Mouse (Mus musculus) CH12.LX (cell line): ENCODE measurements around the gene Pfdn2. TPM values are rescaled to one million over a fixed set of nuclear protein-coding genes. Genes with fewer than 3 reads are reported as not detected.
A peak's percentile ranks its signal among the peaks of the same experiment; 100 is the strongest.

Experiments
- DNase-seq: peaks from one replicate; pipeline ENCODE4 v3.0.0-alpha.2; 2013; ENCODE audit errors: extremely low read depth
- H3K27ac ChIP-seq: 2 replicates; pipeline ENCODE4 v1.5.1; 2012; ENCODE audit warnings: low read depth, mild to moderate bottlenecking, control low read depth, moderate library complexity; ENCODE audit not compliant: insufficient read depth
- H3K27me3 ChIP-seq: replicated peaks from 2 replicates; pipeline ENCODE3; 2012; ENCODE audit warnings: inconsistent platforms
- H3K36me3 ChIP-seq, 2 experiments: replicated peaks in 1 of 2; 2 replicates each; pipeline versions ENCODE3 to v1.6.1; 2012; ENCODE audit warnings: inconsistent platforms in 1 of 2, low read length in 1 of 2, mild to moderate bottlenecking in 1 of 2, mixed read lengths in 1 of 2, moderate library complexity in 1 of 2; ENCODE audit not compliant: control insufficient read depth in 1 of 2, insufficient read depth in 1 of 2
- H3K4me1 ChIP-seq, 2 experiments: 2 replicates each; pipeline ENCODE4 v1.6.1; 2012; ENCODE audit warnings: inconsistent platforms in 1 of 2, moderate library complexity in 1 of 2; ENCODE audit not compliant: insufficient read depth in 2 of 2, control insufficient read depth in 1 of 2
- H3K4me2 ChIP-seq: 2 replicates; pipeline ENCODE4 v1.6.1; 2012; ENCODE audit warnings: low read depth, mild to moderate bottlenecking, control low read depth; ENCODE audit not compliant: poor library complexity, insufficient read depth, severe bottlenecking
- H3K4me3 ChIP-seq, 3 experiments: fragments of 150-350 bp in 1 of 3; sonication (generic) in 1 of 3; replicated peaks in 1 of 3; 2 replicates each; pipeline versions ENCODE3 to v1.5.1; 2011 to 2012; ENCODE audit warnings: low read depth in 2 of 3, low read length in 2 of 3, mild to moderate bottlenecking in 2 of 3, moderate library complexity in 2 of 3, control low read depth in 1 of 3, improper control_type of control experiment in 1 of 3, inconsistent platforms in 1 of 3, mixed read lengths in 1 of 3; ENCODE audit not compliant: poor library complexity in 1 of 3
- H3K79me2 ChIP-seq: replicated peaks from 2 replicates; pipeline ENCODE4 v1.6.1; 2012; ENCODE audit warnings: mild to moderate bottlenecking, moderate library complexity; ENCODE audit not compliant: control insufficient read depth, poor library complexity, insufficient read depth, severe bottlenecking; ENCODE audit errors: extremely low read depth
- H3K9ac ChIP-seq: 2 replicates; pipeline ENCODE4 v1.6.1; 2012; ENCODE audit warnings: low read depth, mild to moderate bottlenecking, control low read depth, moderate library complexity; ENCODE audit not compliant: insufficient read depth
- H3K9me3 ChIP-seq: replicated peaks from 2 replicates; pipeline ENCODE3; 2012; ENCODE audit warnings: low read length, inconsistent platforms, mixed read lengths
- BHLHE40 ChIP-seq: IDR thresholded peaks from 2 replicates; pipeline ENCODE4 v1.6.1; 2011; ENCODE audit warnings: mild to moderate bottlenecking, low read depth, low read length, improper control_type of control experiment
- CHD1 ChIP-seq: IDR thresholded peaks from 2 replicates; pipeline ENCODE4 v1.6.1; 2012; ENCODE audit warnings: low read depth, low read length, improper control_type of control experiment, inconsistent platforms
- CHD2 ChIP-seq: IDR thresholded peaks from 2 replicates; pipeline ENCODE4 v1.6.1; 2011; ENCODE audit warnings: low read length, improper control_type of control experiment
- CTCF ChIP-seq, 2 experiments: IDR thresholded peaks in 1 of 2; conservative IDR thresholded peaks in 1 of 2; 2 replicates each; pipeline ENCODE4 v1.5.1; 2011 to 2012; ENCODE audit warnings: low read depth in 2 of 2, low read length in 2 of 2, improper control_type of control experiment in 1 of 2, inconsistent platforms in 1 of 2, mild to moderate bottlenecking in 1 of 2, moderate library complexity in 1 of 2
- E2F4 ChIP-seq: IDR thresholded peaks from 2 replicates; pipeline ENCODE4 v1.6.1; 2011; ENCODE audit warnings: low read depth, low read length, improper control_type of control experiment; ENCODE audit not compliant: insufficient replicate concordance
- ELF1 ChIP-seq: IDR thresholded peaks from 2 replicates; pipeline ENCODE4 v1.6.1; 2014; ENCODE audit warnings: low read depth, mild to moderate bottlenecking, inconsistent platforms, low read length, improper control_type of control experiment
- EP300 ChIP-seq: IDR thresholded peaks from 2 replicates; pipeline ENCODE4 v1.6.1; 2011; ENCODE audit warnings: low read length, improper control_type of control experiment
- ETS1 ChIP-seq: conservative IDR thresholded peaks from 2 replicates; pipeline ENCODE4 v1.6.1; 2012; ENCODE audit warnings: low read depth, mild to moderate bottlenecking, inconsistent platforms, low read length, improper control_type of control experiment, moderate library complexity
- GABPA ChIP-seq: IDR thresholded peaks from 2 replicates; pipeline ENCODE4 v1.6.1; 2012; ENCODE audit warnings: low read depth, low read length, improper control_type of control experiment, inconsistent platforms; ENCODE audit not compliant: insufficient replicate concordance
- HCFC1 ChIP-seq: IDR thresholded peaks from 2 replicates; pipeline ENCODE4 v1.6.1; 2012; ENCODE audit warnings: low read depth, mild to moderate bottlenecking, inconsistent platforms, low read length, improper control_type of control experiment
- IRF4 ChIP-seq: IDR thresholded peaks from 2 replicates; pipeline ENCODE4 v1.6.1; 2014; ENCODE audit warnings: low read depth, mild to moderate bottlenecking, inconsistent platforms, low read length, improper control_type of control experiment
- JUND ChIP-seq: conservative IDR thresholded peaks from 2 replicates; pipeline ENCODE4 v1.6.1; 2011; ENCODE audit warnings: low read depth, low read length, improper control_type of control experiment
- KAT2A ChIP-seq: IDR thresholded peaks from 2 replicates; pipeline ENCODE4 v1.6.1; 2012; ENCODE audit warnings: low read length, improper control_type of control experiment, inconsistent platforms; ENCODE audit not compliant: insufficient replicate concordance
- MAFK ChIP-seq: IDR thresholded peaks from 2 replicates; pipeline ENCODE4 v1.6.1; 2011; ENCODE audit warnings: low read length, improper control_type of control experiment; ENCODE audit not compliant: insufficient replicate concordance
- MAX ChIP-seq: IDR thresholded peaks from 2 replicates; pipeline ENCODE4 v1.6.1; 2011; ENCODE audit warnings: low read length, improper control_type of control experiment
- MAZ ChIP-seq: IDR thresholded peaks from 2 replicates; pipeline ENCODE4 v1.6.1; 2012; ENCODE audit warnings: low read depth, mild to moderate bottlenecking, inconsistent platforms, low read length, improper control_type of control experiment, moderate library complexity
- MEF2A ChIP-seq: IDR thresholded peaks from 2 replicates; pipeline ENCODE4 v1.6.1; 2014; ENCODE audit warnings: low read depth, mild to moderate bottlenecking, inconsistent platforms, low read length, improper control_type of control experiment, borderline replicate concordance
- MXI1 ChIP-seq: IDR thresholded peaks from 2 replicates; pipeline ENCODE4 v1.6.1; 2011; ENCODE audit warnings: mild to moderate bottlenecking, low read depth, low read length, improper control_type of control experiment
- MYC ChIP-seq: IDR thresholded peaks from 2 replicates; pipeline ENCODE4 v1.6.1; 2011; ENCODE audit warnings: low read depth, mild to moderate bottlenecking, improper control_type of control experiment, low read length
- NELFE ChIP-seq: IDR thresholded peaks from 2 replicates; pipeline ENCODE4 v1.6.1; 2011; ENCODE audit warnings: low read depth, low read length, improper control_type of control experiment
- PAX5 ChIP-seq: IDR thresholded peaks from 2 replicates; pipeline ENCODE4 v1.6.1; 2012; ENCODE audit warnings: low read length, inconsistent platforms, mixed read lengths
- POLR2A ChIP-seq: IDR thresholded peaks from 2 replicates; pipeline ENCODE4 v1.6.1; 2011; ENCODE audit warnings: low read depth, mild to moderate bottlenecking, improper control_type of control experiment, low read length
- POLR2AphosphoS2 ChIP-seq: IDR thresholded peaks from 2 replicates; pipeline ENCODE4 v1.6.1; 2011; ENCODE audit warnings: low read depth, low read length, improper control_type of control experiment
- RAD21 ChIP-seq: IDR thresholded peaks from 2 replicates; pipeline ENCODE4 v1.6.1; 2011; ENCODE audit warnings: low read depth, mild to moderate bottlenecking, low read length, improper control_type of control experiment, moderate library complexity
- SIN3A ChIP-seq: IDR thresholded peaks from 2 replicates; pipeline ENCODE4 v1.6.1; 2012; ENCODE audit warnings: low read length, improper control_type of control experiment, inconsistent platforms
- SMC3 ChIP-seq: IDR thresholded peaks from 2 replicates; pipeline ENCODE4 v1.6.1; 2011; ENCODE audit warnings: low read depth, low read length, improper control_type of control experiment
- TCF12 ChIP-seq: IDR thresholded peaks from 2 replicates; pipeline ENCODE4 v1.6.1; 2014; ENCODE audit warnings: low read depth, mild to moderate bottlenecking, inconsistent platforms, low read length, improper control_type of control experiment
- UBTF ChIP-seq: IDR thresholded peaks from 2 replicates; pipeline ENCODE4 v1.6.1; 2012; ENCODE audit warnings: low read depth, mild to moderate bottlenecking, inconsistent platforms, low read length, improper control_type of control experiment, moderate library complexity
- USF1 ChIP-seq: IDR thresholded peaks from 2 replicates; pipeline ENCODE4 v1.6.1; 2014; ENCODE audit warnings: low read depth, mild to moderate bottlenecking, inconsistent platforms, low read length, improper control_type of control experiment
- USF2 ChIP-seq: conservative IDR thresholded peaks from 2 replicates; pipeline ENCODE4 v1.6.1; 2011; ENCODE audit warnings: low read depth, low read length, improper control_type of control experiment
- ZC3H11A ChIP-seq: IDR thresholded peaks from 2 replicates; pipeline ENCODE4 v1.6.1; 2012; ENCODE audit warnings: low read depth, mild to moderate bottlenecking, inconsistent platforms, low read length, improper control_type of control experiment
- ZKSCAN1 ChIP-seq: IDR thresholded peaks from 2 replicates; pipeline ENCODE4 v1.6.1; 2012; ENCODE audit warnings: low read depth, inconsistent platforms, low read length, improper control_type of control experiment, borderline replicate concordance
- ZMIZ1 ChIP-seq: IDR thresholded peaks from 2 replicates; pipeline ENCODE4 v1.6.1; 2012; ENCODE audit warnings: low read depth, mild to moderate bottlenecking, inconsistent platforms, low read length, improper control_type of control experiment
- ZNF384 ChIP-seq: IDR thresholded peaks from 2 replicates; pipeline ENCODE4 v1.6.1; 2012; ENCODE audit warnings: low read depth, low read length, improper control_type of control experiment, inconsistent platforms
- dilution Hi-C: fragments of 300-500 bp; cut with MboI; formaldehyde crosslinking; loops from 2 replicates; pipeline ENCODE4 v1.14.3; 2020; ENCODE audit warnings: low sequenced_read_pairs; ENCODE audit not compliant: extremely low pct_unique_long_range_greater_than_20kb, extremely low pct_ligation_motif_present
- in situ Hi-C: fragments of 300-500 bp; cut with MboI; formaldehyde crosslinking; loops from 3 replicates; pipeline ENCODE4 v1.14.3; 2019; ENCODE audit warnings: low sequenced_read_pairs, low pct_ligation_motif_present, low pct_unique_long_range_greater_than_20kb, mixed read lengths
- polyA plus RNA-seq: library from polyadenylated mRNA; unstranded; fragments of >175 nt; gene quantifications from 2 replicates; pipeline ENCODE4 v1.2.1, GENCODE M21; 2012; ENCODE audit warnings: low read depth; ENCODE audit not compliant: insufficient read length
- total RNA-seq, 2 experiments: library from RNA; depleted of rRNA; stranded (reverse); fragments of 300-350 nt in 1 of 2; fragments of >200 nt in 1 of 2; gene quantifications; 2 replicates each; pipeline ENCODE4 v1.2.3; 2012 to 2014

The Pfdn2 gene
- total and polyA plus RNA-seq, 3 experiments = 25.2 to 292 (median 33.0) TPM

DNA sequence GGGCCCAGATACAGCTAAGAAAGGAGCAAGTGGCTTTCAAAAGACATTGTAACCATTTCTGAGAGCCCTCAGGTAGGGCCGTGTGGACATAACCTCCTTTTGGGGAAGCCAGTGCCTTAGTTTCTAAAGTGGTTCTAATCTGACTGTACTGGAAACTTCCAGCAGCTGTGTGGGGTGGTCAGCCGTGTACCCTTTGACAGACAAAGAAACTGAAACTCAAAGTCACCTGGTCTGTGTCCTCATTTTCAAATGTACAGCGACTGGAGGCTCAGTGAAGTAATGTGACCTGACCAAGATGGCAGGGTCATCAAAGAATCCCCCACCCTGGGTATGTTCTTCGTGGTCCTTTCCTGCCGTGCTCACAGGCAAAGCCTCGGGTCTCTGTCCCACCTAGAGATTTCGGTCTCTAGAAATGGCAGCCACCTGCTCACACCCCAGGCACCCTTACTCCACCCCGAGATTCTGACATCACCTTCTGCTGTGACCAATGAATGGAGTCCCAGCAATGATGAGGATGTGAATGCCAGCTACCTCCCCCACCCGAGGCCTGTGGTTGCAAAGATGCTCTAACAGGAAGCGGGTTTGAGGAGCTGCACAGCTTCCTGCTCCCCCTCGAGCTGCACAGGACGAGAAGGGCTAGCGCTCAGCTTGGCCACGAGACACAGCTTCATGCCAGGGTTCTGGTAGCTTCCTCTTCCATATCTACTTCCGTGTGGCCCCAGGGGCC, 43.1 kb downstream of the Pfdn2 start, which contains the start of gene Arhgap30 (continued):
- TF ChIP-seq PAX5 (no peak), ETS1 (peak; percentile 98), SIN3A (peak; percentile 97), ZC3H11A (no peak), BHLHE40 (peak; percentile 85), RAD21 (no peak), MAZ (peak; percentile 91), ZKSCAN1 (no peak), MEF2A (peak; percentile 69), CTCF (conservative IDR thresholded peaks at IDR 0.05 in 1 of 2, IDR thresholded peaks at IDR 0.05 in 1 of 2; ENCODE audit: low read depth in 2 of 2, low read length in 2 of 2) (no peak), NELFE (peak; percentile 67), POLR2A (peak; percentile 86), ELF1 (peak; percentile 91), UBTF (no peak), HCFC1 (peak; percentile 75)

DNA sequence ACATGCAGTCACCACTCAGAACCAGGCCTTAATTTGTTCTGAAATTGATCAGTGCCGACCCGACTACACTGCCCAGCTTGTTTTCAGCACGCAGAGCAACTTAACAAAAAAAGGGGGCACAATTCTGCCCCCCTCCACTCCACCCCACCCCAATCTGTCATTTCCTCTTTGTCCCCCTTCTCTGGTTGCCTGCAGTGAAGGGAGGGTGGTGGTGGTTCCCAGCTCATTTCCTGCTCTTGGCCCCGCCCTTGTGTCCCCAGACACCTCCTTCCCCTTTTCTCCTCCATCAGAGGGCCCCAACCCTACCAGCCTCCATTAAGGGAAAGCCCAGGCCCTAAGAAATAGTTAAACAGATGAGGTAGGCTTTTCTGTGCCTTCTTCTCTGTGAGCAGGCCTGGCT, 44.6 kb downstream of the Pfdn2 start:
- no peaks in the 10 kb centered on the region for H3K9me3 ChIP-seq
- peak overlapping the region; percentile 63 for H3K4me2 ChIP-seq
- in situ Hi-C loops = no loop called here
- peak; percentile 91 for DNase-seq
- H3K9ac ChIP-seq = peak overlapping the region; percentile 93
- H3K27me3 ChIP-seq = no peaks in the 10 kb centered on the region
- dilution Hi-C loops = no loop called here
- peaks cover 22 to 38% of the 10 kb centered on the region in 2 experiments for H3K36me3 ChIP-seq
- H3K79me2 ChIP-seq = peaks cover 56% of the 10 kb centered on the region
- peak overlapping the region; percentile 85 for H3K27ac ChIP-seq
- H3K4me1 ChIP-seq = peaks cover 27 to 66% of the 10 kb centered on the region in 2 experiments
- H3K4me3 ChIP-seq = peak overlapping the region; percentile 70 to 96 (median 88)
- TF ChIP-seq HCFC1 (peak; percentile 67), SIN3A (peak; percentile 86), SMC3 (no peak), JUND (no peak), MAFK (no peak), USF1 (no peak), GABPA (no peak), KAT2A (no peak), MAX (no peak), ELF1 (peak; percentile 72), TCF12 (peak; percentile 40; the same call in 1 of the 2 replicates), MEF2A (no peak), CHD1 (no peak), MYC (0 out of 2 replicates have a peak, but pooled peaks have one; percentile 4), E2F4 (no peak), BHLHE40 (no peak), PAX5 (no peak), POLR2AphosphoS2 (no peak), ETS1 (no peak; the same call in 1 of the 2 replicates), IRF4 (no peak; the same call in 1 of the 2 replicates), MXI1 (no peak; the same call in 1 of the 2 replicates), USF2 (no peak), NELFE (0 out of 2 replicates have a peak, but pooled peaks have one; percentile 24), POLR2A (peak; percentile 58), ZMIZ1 (no peak), ZNF384 (no peak), ZKSCAN1 (no peak), CTCF (conservative IDR thresholded peaks at IDR 0.05 in 1 of 2, IDR thresholded peaks at IDR 0.05 in 1 of 2; ENCODE audit: low read depth in 2 of 2, low read length in 2 of 2) (no peak), CHD2 (no peak), UBTF (no peak), EP300 (no peak)
